Mouse (Mus musculus): Measurements from ENCODE around the gene Fat2. TPM values are rescaled to one million over a fixed set of nuclear protein-coding genes. Genes with fewer than 3 reads are reported as not detected.

Gene Fat2
- 0.12 TPM in 2 replicates for polyA plus RNA-seq (2015; fragmentation: Nextera tagmentation; extraction: Ambion mirVana)

DNA sequence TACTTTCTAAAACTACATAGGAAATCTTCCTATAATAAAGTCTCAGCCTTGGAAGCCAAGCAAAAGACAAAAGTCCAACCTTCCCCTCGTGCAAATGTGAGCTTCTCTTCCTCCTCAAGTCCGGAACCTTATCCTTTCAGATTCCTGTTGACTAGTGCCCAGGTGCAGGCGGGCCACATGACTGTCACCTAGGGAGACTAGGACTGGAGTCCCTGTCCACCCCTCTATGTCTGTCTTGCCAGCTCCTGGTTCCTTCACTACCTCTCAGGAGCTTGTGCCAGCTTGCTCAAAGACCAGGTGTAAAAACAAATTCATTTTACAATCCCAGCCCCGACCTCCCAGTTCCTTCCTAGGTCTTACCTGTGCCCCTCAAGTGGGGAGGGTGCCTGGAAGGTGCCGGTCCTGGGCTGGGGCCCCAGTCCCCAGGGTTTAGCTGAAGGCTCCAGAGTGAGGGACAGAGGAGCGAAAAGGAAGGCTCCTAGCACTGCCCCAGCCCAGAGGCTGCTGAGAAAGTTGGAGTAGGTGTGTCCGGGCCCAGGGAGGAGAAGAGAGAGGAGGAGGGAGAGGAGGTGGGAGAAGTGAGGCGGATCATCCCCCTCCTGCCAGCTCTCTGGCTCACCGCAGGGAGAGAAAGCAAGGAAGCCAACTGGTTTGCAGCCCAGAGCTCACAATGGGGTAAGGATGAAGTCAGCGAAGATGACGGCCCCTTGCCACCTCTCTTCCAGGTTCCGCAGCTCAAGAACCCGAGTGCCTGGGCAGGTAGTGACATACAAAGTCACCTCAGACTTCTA is at the start of gene Fat2:
Fat2 (minus strand) TSS at position 464 of the 791 bp plus-strand sequence.
- Histone ChIP-seq H3K27ac (ENCODE audit: low read length) (no peak within 1 kb of the TSS), H3K9me3 (replicated peaks; ENCODE audit: control insufficient read depth, low read length) (no peaks in the 10 kb centered on the region), H3K36me3 (ENCODE audit: control insufficient read depth, insufficient read depth) (no peaks in the 10 kb centered on the region), H3K4me2 (ENCODE audit: low read depth, low read length) (no peak within 1 kb of the TSS), H3K27me3 (ENCODE audit: control insufficient read depth, insufficient read depth, low read length) (0 out of 2 replicates have a peak, but pooled peaks cover 6% of the 10 kb centered on the region), H3K9ac (ENCODE audit: low read length) (no peak within 1 kb of the TSS), H3K4me1 (ENCODE audit: control insufficient read depth, insufficient read depth, low read length) (no peaks in the 10 kb centered on the region), H3K4me3 (ENCODE audit: low read length) (no peak within 1 kb of the TSS)
- ATAC-seq (replicated peaks; ENCODE audit: extremely low read depth, insufficient read depth, low FRiP score), result no peak
- 35% methylated on average over 13 of the region's 13 CpGs for WGBS

GRCm38 (mm10) chr11:55383463-55384045 is 47.2 kb upstream of the Fat2 start:
- ATAC-seq (replicated peaks; ENCODE audit: extremely low read depth, insufficient read depth, low FRiP score), result no peak
- WGBS, result 33% methylated on average over 6 of the region's 6 CpGs
- no peak overlapping the region for H3K27ac ChIP-seq (ENCODE audit: low read length)
- no peaks in the 10 kb centered on the region for H3K9me3 ChIP-seq (replicated peaks; ENCODE audit: control insufficient read depth, low read length)
- H3K36me3 ChIP-seq (ENCODE audit: control insufficient read depth, insufficient read depth), result no peaks in the 10 kb centered on the region
- no peak overlapping the region for H3K4me3 ChIP-seq (ENCODE audit: low read length)
- no peak overlapping the region for H3K9ac ChIP-seq (ENCODE audit: low read length)
- peaks cover 13% of the 10 kb centered on the region for H3K4me1 ChIP-seq (ENCODE audit: control insufficient read depth, insufficient read depth, low read length)
- H3K4me2 ChIP-seq (ENCODE audit: low read depth, low read length), result no peak overlapping the region
- 0 out of 2 replicates have a peak, but pooled peaks cover 2% of the 10 kb centered on the region for H3K27me3 ChIP-seq (ENCODE audit: control insufficient read depth, insufficient read depth, low read length)

DNA sequence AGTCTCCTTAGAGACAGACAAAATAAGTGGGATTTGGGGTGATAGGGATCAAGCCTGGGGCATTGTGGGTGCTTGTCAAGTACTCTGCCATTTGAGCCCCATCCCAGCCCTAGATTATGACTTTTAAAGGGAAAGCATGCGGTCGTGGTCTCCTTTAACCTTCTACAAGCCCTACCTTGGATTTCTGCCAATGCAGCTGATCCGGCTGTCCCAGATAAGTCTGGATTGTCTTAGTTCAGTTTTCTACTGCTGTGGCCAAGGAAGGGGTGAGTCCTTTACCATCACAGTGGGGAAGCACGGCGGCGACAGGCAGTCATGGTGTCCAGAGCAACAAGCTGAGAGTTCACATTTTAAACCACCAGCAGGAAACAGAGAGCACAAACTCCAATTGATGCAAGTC is 44.5 kb upstream of the Fat2 start:
- no peak overlapping the region for H3K4me2 ChIP-seq (ENCODE audit: low read depth, low read length)
- no peak for ATAC-seq (replicated peaks; ENCODE audit: extremely low read depth, insufficient read depth, low FRiP score)
- H3K4me1 ChIP-seq (ENCODE audit: control insufficient read depth, insufficient read depth, low read length), result peaks cover 18% of the 10 kb centered on the region
- WGBS, result 7% methylated on average over 6 of the region's 6 CpGs
- H3K4me3 ChIP-seq (ENCODE audit: low read length), result no peak overlapping the region
- H3K27me3 ChIP-seq (ENCODE audit: control insufficient read depth, insufficient read depth, low read length), result no peaks in the 10 kb centered on the region
- H3K36me3 ChIP-seq (ENCODE audit: control insufficient read depth, insufficient read depth), result no peaks in the 10 kb centered on the region
- H3K9ac ChIP-seq (ENCODE audit: low read length), result no peak overlapping the region
- H3K9me3 ChIP-seq (replicated peaks; ENCODE audit: control insufficient read depth, low read length), result no peaks in the 10 kb centered on the region
- H3K27ac ChIP-seq (ENCODE audit: low read length), result no peak overlapping the region; the same call in 1 of the 2 replicates

DNA sequence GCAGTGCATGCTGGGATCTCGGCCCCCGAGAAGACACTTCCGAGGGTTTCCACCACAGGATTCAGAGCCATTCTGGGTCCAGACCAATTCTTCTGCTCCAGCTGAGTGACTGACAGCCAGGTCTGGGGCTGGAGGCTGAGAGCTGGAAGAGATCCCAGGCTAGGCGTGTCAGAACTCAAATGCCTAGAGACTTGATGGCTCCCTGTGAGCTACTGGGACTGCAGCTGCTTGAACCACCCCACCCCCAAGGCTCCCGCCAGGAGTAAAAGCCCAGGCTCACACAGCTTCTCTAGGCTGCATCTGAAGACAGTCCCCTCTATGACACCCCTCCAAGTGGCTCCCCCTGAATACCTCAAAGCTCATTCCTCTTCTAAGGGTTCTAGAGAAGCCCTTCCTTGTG is 42.0 kb upstream of the Fat2 start:
- Histone ChIP-seq H3K9me3 (replicated peaks; ENCODE audit: control insufficient read depth, low read length) (no peaks in the 10 kb centered on the region; the same call in 1 of the 2 replicates), H3K27ac (ENCODE audit: low read length) (peak overlapping the region; percentile 42; the same call in 1 of the 2 replicates), H3K4me1 (ENCODE audit: control insufficient read depth, insufficient read depth, low read length) (peaks cover 18% of the 10 kb centered on the region), H3K27me3 (ENCODE audit: control insufficient read depth, insufficient read depth, low read length) (peaks cover 2% of the 10 kb centered on the region; the same call in 1 of the 2 replicates), H3K36me3 (ENCODE audit: control insufficient read depth, insufficient read depth) (no peaks in the 10 kb centered on the region), H3K9ac (ENCODE audit: low read length) (no peak overlapping the region), H3K4me2 (ENCODE audit: low read depth, low read length) (no peak overlapping the region), H3K4me3 (ENCODE audit: low read length) (no peak overlapping the region)
- WGBS, result 9% methylated on average over 5 of the region's 5 CpGs
- peak; percentile 83 for ATAC-seq (replicated peaks; ENCODE audit: extremely low read depth, insufficient read depth, low FRiP score)

DNA sequence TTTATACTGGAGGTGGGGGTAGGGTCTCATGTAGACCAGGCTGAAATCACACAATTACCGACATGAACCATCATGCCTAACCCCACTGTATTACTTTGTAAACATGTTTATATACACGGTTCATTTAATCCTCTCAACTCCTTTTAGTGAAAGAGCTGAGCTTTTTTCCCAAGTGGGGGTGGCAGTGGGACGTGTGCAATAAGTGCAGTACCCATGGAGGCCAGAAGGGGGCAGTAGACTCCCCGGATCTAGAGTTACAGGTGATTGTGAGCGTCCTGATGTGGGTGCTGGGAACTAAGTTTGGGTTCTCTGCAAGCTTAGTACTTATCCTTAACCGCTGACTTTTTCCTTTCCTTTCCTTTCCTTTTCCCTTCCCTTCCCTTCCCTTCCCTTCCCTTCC is 37.5 kb upstream of the Fat2 start:
- ATAC-seq (replicated peaks; ENCODE audit: extremely low read depth, insufficient read depth, low FRiP score), result no peak
- Histone ChIP-seq H3K27ac (ENCODE audit: low read length) (no peak overlapping the region), H3K4me3 (ENCODE audit: low read length) (no peak overlapping the region), H3K36me3 (ENCODE audit: control insufficient read depth, insufficient read depth) (no peaks in the 10 kb centered on the region), H3K4me1 (ENCODE audit: control insufficient read depth, insufficient read depth, low read length) (peaks cover 10% of the 10 kb centered on the region), H3K27me3 (ENCODE audit: control insufficient read depth, insufficient read depth, low read length) (peaks cover 2% of the 10 kb centered on the region; the same call in 1 of the 2 replicates), H3K9me3 (replicated peaks; ENCODE audit: control insufficient read depth, low read length) (no peaks in the 10 kb centered on the region; the same call in 1 of the 2 replicates), H3K9ac (ENCODE audit: low read length) (no peak overlapping the region), H3K4me2 (ENCODE audit: low read depth, low read length) (no peak overlapping the region)
- WGBS, result 49% methylated on average over 6 of the region's 6 CpGs

- H3K36me3 ChIP-seq (ENCODE audit: control insufficient read depth, insufficient read depth), result no peaks in the 10 kb centered on the region
- no peaks in the 10 kb centered on the region; the same call in 1 of the 2 replicates for H3K9me3 ChIP-seq (replicated peaks; ENCODE audit: control insufficient read depth, low read length)
- peaks cover 2% of the 10 kb centered on the region; the same call in 1 of the 2 replicates for H3K27me3 ChIP-seq (ENCODE audit: control insufficient read depth, insufficient read depth, low read length)
- H3K4me2 ChIP-seq (ENCODE audit: low read depth, low read length), result no peak overlapping the region
- H3K4me3 ChIP-seq (ENCODE audit: low read length), result no peak overlapping the region
- H3K4me1 ChIP-seq (ENCODE audit: control insufficient read depth, insufficient read depth, low read length), result peaks cover 8% of the 10 kb centered on the region
- no peak for ATAC-seq (replicated peaks; ENCODE audit: extremely low read depth, insufficient read depth, low FRiP score)
- no peak overlapping the region for H3K27ac ChIP-seq (ENCODE audit: low read length)
- WGBS, result 75% methylated on average over 12 of the region's 12 CpGs
- no peak overlapping the region for H3K9ac ChIP-seq (ENCODE audit: low read length)
These were observed 37.0 kb upstream of the Fat2 start for GRCm38 (mm10) chr11:55373373-55373772.

- Histone ChIP-seq H3K4me3 (ENCODE audit: low read length) (no peak overlapping the region), H3K27ac (ENCODE audit: low read length) (no peak overlapping the region), H3K27me3 (ENCODE audit: control insufficient read depth, insufficient read depth, low read length) (peaks cover 2% of the 10 kb centered on the region; the same call in 1 of the 2 replicates), H3K4me2 (ENCODE audit: low read depth, low read length) (no peak overlapping the region), H3K4me1 (ENCODE audit: control insufficient read depth, insufficient read depth, low read length) (peaks cover 4% of the 10 kb centered on the region; the same call in 1 of the 2 replicates), H3K36me3 (ENCODE audit: control insufficient read depth, insufficient read depth) (no peaks in the 10 kb centered on the region), H3K9me3 (replicated peaks; ENCODE audit: control insufficient read depth, low read length) (no peaks in the 10 kb centered on the region; the same call in 1 of the 2 replicates), H3K9ac (ENCODE audit: low read length) (no peak overlapping the region)
- WGBS, result 55% methylated on average over 6 of the region's 6 CpGs
- no peak for ATAC-seq (replicated peaks; ENCODE audit: extremely low read depth, insufficient read depth, low FRiP score)
These were observed 35.6 kb upstream of the Fat2 start for GRCm38 (mm10) chr11:55372001-55372400.

- Histone ChIP-seq H3K27me3 (ENCODE audit: control insufficient read depth, insufficient read depth, low read length) (peaks cover 2% of the 10 kb centered on the region; the same call in 1 of the 2 replicates), H3K4me1 (ENCODE audit: control insufficient read depth, insufficient read depth, low read length) (peaks cover 7% of the 10 kb centered on the region; the same call in 1 of the 2 replicates), H3K36me3 (ENCODE audit: control insufficient read depth, insufficient read depth) (no peaks in the 10 kb centered on the region), H3K4me2 (ENCODE audit: low read depth, low read length) (no peak overlapping the region), H3K9me3 (replicated peaks; ENCODE audit: control insufficient read depth, low read length) (no peaks in the 10 kb centered on the region; the same call in 1 of the 2 replicates), H3K27ac (ENCODE audit: low read length) (peak overlapping the region; percentile 74), H3K4me3 (ENCODE audit: low read length) (no peak overlapping the region), H3K9ac (ENCODE audit: low read length) (no peak overlapping the region; the same call in 1 of the 2 replicates)
- WGBS, result 28% methylated on average over 6 of the region's 6 CpGs
- peak; percentile 38; the same call in 1 of the 2 replicates for ATAC-seq (replicated peaks; ENCODE audit: extremely low read depth, insufficient read depth, low FRiP score)
These were observed 32.7 kb upstream of the Fat2 start for GRCm38 (mm10) chr11:55369093-55369471.
